Mouse (Mus musculus): ENCODE measurements around the gene Grin3a.

Grin3a gene

GRCm38 (mm10) chr4:49845612-49845985 lies at the start of gene Grin3a:
TSS of gene Grin3a (minus strand) at chr4:49845744.
- peak; percentile 29 for DNase-seq

- DNase-seq: no peak
These were observed 46.3 kb upstream of the Grin3a start for GRCm38 (mm10) chr4:49891835-49892301.

- DNase-seq: no peak
These were observed 31.5 kb upstream of the Grin3a start for GRCm38 (mm10) chr4:49877084-49877483.

GRCm38 (mm10) chr4:49860611-49861010 lies 15.1 kb upstream of the Grin3a start:
- no peak for DNase-seq

GRCm38 (mm10) chr4:49844828-49845611 lies 524 bp downstream of the Grin3a start:
- no peak for DNase-seq

GRCm38 (mm10) chr4:49844274-49844827 lies 1.2 kb downstream of the Grin3a start:
- no peak for DNase-seq

- DNase-seq: no peak
These were observed 1.8 kb downstream of the Grin3a start for GRCm38 (mm10) chr4:49843787-49844186.

- no peak for DNase-seq
These were observed 13.5 kb downstream of the Grin3a start for GRCm38 (mm10) chr4:49832035-49832434.

GRCm38 (mm10) chr4:49813852-49814251 lies 31.7 kb downstream of the Grin3a start:
- DNase-seq: no peak

GRCm38 (mm10) chr4:49806791-49807190 lies 38.8 kb downstream of the Grin3a start:
- no peak for DNase-seq

GRCm38 (mm10) chr4:49799338-49799737 lies 46.2 kb downstream of the Grin3a start:
- no peak for DNase-seq

- DNase-seq: no peak
These were observed 56.6 kb downstream of the Grin3a start for GRCm38 (mm10) chr4:49788971-49789370.

GRCm38 (mm10) chr4:49742847-49743246 lies 102.7 kb downstream of the Grin3a start:
- DNase-seq: no peak

GRCm38 (mm10) chr4:49741942-49742341 lies 103.6 kb downstream of the Grin3a start:
- DNase-seq: no peak

GRCm38 (mm10) chr4:49740796-49741766 lies 104.5 kb downstream of the Grin3a start:
- DNase-seq: peak; percentile 7

- no peak for DNase-seq
These were observed 106.0 kb downstream of the Grin3a start for GRCm38 (mm10) chr4:49739561-49739960.

GRCm38 (mm10) chr4:49729326-49729725 lies 116.2 kb downstream of the Grin3a start:
- no peak for DNase-seq

- DNase-seq: no peak
These were observed 121.6 kb downstream of the Grin3a start for GRCm38 (mm10) chr4:49723908-49724307.

GRCm38 (mm10) chr4:49691405-49692194 lies 153.9 kb downstream of the Grin3a start:
- no peak for DNase-seq

GRCm38 (mm10) chr4:49688594-49689288 lies 156.8 kb downstream of the Grin3a start:
- DNase-seq: peak; percentile 35

- DNase-seq: no peak
These were observed 163.7 kb downstream of the Grin3a start, which contains the start of gene Ppp3r2 for GRCm38 (mm10) chr4:49681812-49682211. TSS of gene Ppp3r2 (minus strand) at chr4:49682024.
